Mouse (Mus musculus): ENCODE results near the gene Slc12a9.

- TF ChIP-seq POLR2A (IDR thresholded peaks at IDR 0.05; ENCODE audit: borderline replicate concordance, extremely low read depth, insufficient read depth, insufficient read length, poor library complexity, severe bottlenecking) = no peak
- TF ChIP-seq CTCF (IDR thresholded peaks at IDR 0.05; ENCODE audit: borderline replicate concordance, extremely low read depth, insufficient read depth, insufficient read length) = no peak
Observed at GRCm38 (mm10) chr5:137268131-137268910, 65.1 kb downstream of the Slc12a9 start.
